Mouse (Mus musculus) myocyte (in vitro differentiated cells): ENCODE data around the gene F830045P16Rik.

Experiments
- MAX ChIP-seq: IDR thresholded peaks from one replicate; pipeline ENCODE4 v1.6.1; 2011; ENCODE audit warnings: low read depth, mild to moderate bottlenecking, control low read depth
- MYOG ChIP-seq, 3 experiments: IDR thresholded peaks; one replicate each; pipeline ENCODE4 v1.6.1; 2011; ENCODE audit warnings: control low read depth in 2 of 3, low read depth in 2 of 3, mild to moderate bottlenecking in 2 of 3; ENCODE audit not compliant: insufficient read length in 2 of 3, control insufficient read depth in 1 of 3, insufficient read depth in 1 of 3
- POLR2A ChIP-seq: IDR thresholded peaks from one replicate; pipeline ENCODE4 v1.6.1; 2011; ENCODE audit warnings: low read depth, mild to moderate bottlenecking, control low read depth, moderate library complexity; ENCODE audit not compliant: insufficient read length
- REST ChIP-seq: IDR thresholded peaks from one replicate; pipeline ENCODE4 v1.6.1; 2011; ENCODE audit warnings: mild to moderate bottlenecking, control low read depth, moderate library complexity; ENCODE audit not compliant: insufficient read depth, insufficient read length
- TCF12 ChIP-seq: IDR thresholded peaks from one replicate; pipeline ENCODE4 v1.6.1; 2011; ENCODE audit warnings: mild to moderate bottlenecking, control low read depth; ENCODE audit not compliant: poor library complexity, insufficient read depth, severe bottlenecking

GRCm38 (mm10) chr2:129420897-129421561 lies 115.4 kb downstream of the F830045P16Rik start:
- TF ChIP-seq MYOG (IDR thresholded peaks at IDR 0.05; ENCODE audit: control insufficient read depth in 1 of 3, insufficient read depth in 1 of 3, insufficient read length in 2 of 3, low read depth in 2 of 3) (no peak), POLR2A (no peak), MAX (no peak), TCF12 (no peak), REST (no peak)
